9 mouse cellular contexts compared by ENCODE assay signal in the genomic region with DNA sequence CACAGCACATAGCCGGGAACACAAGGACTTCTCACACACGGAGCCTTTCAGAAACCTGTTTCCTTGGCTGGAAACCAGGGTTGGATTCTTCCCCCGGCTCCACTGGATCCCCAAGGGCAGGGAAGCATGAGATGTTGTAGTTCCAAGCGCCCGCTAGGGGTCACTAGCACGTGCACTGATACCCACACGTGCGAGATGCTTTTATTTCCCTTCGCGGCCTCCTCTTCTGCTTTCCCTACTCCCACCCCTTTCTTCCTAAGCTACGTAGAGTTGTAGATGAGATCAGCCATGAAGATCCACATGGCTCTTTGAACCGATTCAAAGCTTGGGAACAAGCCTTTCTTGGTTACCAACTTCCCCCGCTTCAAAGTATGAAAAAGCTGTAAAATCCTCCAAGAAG. TPM values are rescaled to one million over a fixed set of nuclear protein-coding genes. Genes with fewer than 3 reads are reported as not detected.
A peak's percentile ranks its signal among the peaks of the same experiment; 100 is the strongest.
DNase-seq lines count a peak whose midpoint lies in the region; ATAC-seq and TF ChIP-seq lines count a peak whose summit lies in the region.
"Had no signal": no experiment of that assay in that cellular context is flagged by ENCODE, and none has a peak within 500 bp of the region (broad histone marks: within the 10 kb centered on the region; RNA-seq: fewer than 3 reads in every experiment).

No protein-coding gene starts in this region.

- TF ChIP-seq POLR2A in CH12.LX (IDR thresholded peaks at IDR 0.05; ENCODE audit: low read depth, low read length) = no peak
- no peak for TF ChIP-seq POLR2A in testis, adult 2 months (IDR thresholded peaks at IDR 0.05; ENCODE audit: control insufficient read depth, low read depth, low read length)

- peak; percentile 68 to 70 for TF ChIP-seq CTCF in CH12.LX (conservative IDR thresholded peaks at IDR 0.05 in 1 of 2, IDR thresholded peaks at IDR 0.05 in 1 of 2; ENCODE audit: low read depth in 2 of 2, low read length in 2 of 2)
- peak; percentile 55; the same call in 1 of the 2 replicates for TF ChIP-seq CTCF in testis, adult 2 months (IDR thresholded peaks at IDR 0.05; ENCODE audit: control insufficient read depth, insufficient read depth, insufficient replicate concordance, low read depth, low read length)

- H3K27me3 ChIP-seq in heart, embryonic 10.5 days (ENCODE audit: insufficient read depth, poor library complexity, severe bottlenecking) = peaks cover 28% of the 10 kb centered on the region
- no peaks in the 10 kb centered on the region for H3K27me3 ChIP-seq in CH12.LX (replicated peaks)
- H3K27me3 ChIP-seq in forebrain, embryonic 12.5 days = peaks cover 9% of the 10 kb centered on the region; the same call in 1 of the 2 replicates
- H3K27me3 ChIP-seq in lung, embryonic 16.5 days (ENCODE audit: control insufficient read depth, insufficient read depth, low read depth, low read length) = no peaks in the 10 kb centered on the region
- H3K27me3 ChIP-seq in testis, adult 2 months (ENCODE audit: control insufficient read depth, insufficient read depth, low read length) = no peaks in the 10 kb centered on the region
- H3K27me3 ChIP-seq: embryonic facial prominence, embryonic 12.5 days had no signal

- no peak for TF ChIP-seq EP300 in CH12.LX (IDR thresholded peaks at IDR 0.05; ENCODE audit: low read length)

- H3K4me1 ChIP-seq in heart, embryonic 10.5 days = peaks cover 19% of the 10 kb centered on the region
- H3K4me1 ChIP-seq in CH12.LX (ENCODE audit: control insufficient read depth in 1 of 2, insufficient read depth in 2 of 2) = peaks cover 0 to 9% of the 10 kb centered on the region in 2 experiments; a peak in 2 of 4 replicates
- peaks cover 6% of the 10 kb centered on the region; the same call in 1 of the 2 replicates for H3K4me1 ChIP-seq in forebrain, embryonic 12.5 days
- H3K4me1 ChIP-seq in lung, embryonic 16.5 days (replicated peaks; ENCODE audit: control insufficient read depth, insufficient read depth, low read length) = no peaks in the 10 kb centered on the region; the same call in 1 of the 2 replicates
- H3K4me1 ChIP-seq in testis, adult 2 months (ENCODE audit: control insufficient read depth, insufficient read depth, low read length) = peaks cover 8% of the 10 kb centered on the region

- no peak overlapping the region for H3K9ac ChIP-seq in CH12.LX (ENCODE audit: insufficient read depth, low read depth)
- no peak overlapping the region for H3K9ac ChIP-seq in forebrain, embryonic 12.5 days
- H3K9ac ChIP-seq in lung, embryonic 16.5 days (ENCODE audit: low read length) = no peak overlapping the region
- H3K9ac ChIP-seq: embryonic facial prominence, embryonic 12.5 days had no signal

- H3K9me3 ChIP-seq in heart, embryonic 10.5 days = no peaks in the 10 kb centered on the region
- peaks cover 4% of the 10 kb centered on the region for H3K9me3 ChIP-seq in CH12.LX (replicated peaks; ENCODE audit: low read length)
- 0 out of 2 replicates have a peak, but pooled peaks cover 6% of the 10 kb centered on the region for H3K9me3 ChIP-seq in forebrain, embryonic 12.5 days
- H3K9me3 ChIP-seq in lung, embryonic 16.5 days (ENCODE audit: control insufficient read depth, low read length) = peaks cover 3% of the 10 kb centered on the region; the same call in 1 of the 2 replicates
- H3K9me3 ChIP-seq: embryonic facial prominence, embryonic 12.5 days had no signal

- dilution Hi-C loops in CH12.LX (cut with MboI; ENCODE audit: extremely low pct_ligation_motif_present, extremely low pct_unique_long_range_greater_than_20kb, low sequenced_read_pairs) = no loop called here

- H3K36me3 ChIP-seq in heart, embryonic 10.5 days = no peaks in the 10 kb centered on the region
- H3K36me3 ChIP-seq in CH12.LX (replicated peaks in 1 of 2; ENCODE audit: control insufficient read depth in 1 of 2, insufficient read depth in 1 of 2, low read length in 1 of 2) = no peaks in the 10 kb centered on the region
- no peaks in the 10 kb centered on the region for H3K36me3 ChIP-seq in forebrain, embryonic 12.5 days (replicated peaks)
- no peaks in the 10 kb centered on the region for H3K36me3 ChIP-seq in lung, embryonic 16.5 days (ENCODE audit: control insufficient read depth, insufficient read depth, low read length)
- H3K36me3 ChIP-seq in testis, adult 2 months (ENCODE audit: control insufficient read depth, insufficient read depth, low read length) = no peaks in the 10 kb centered on the region
- H3K36me3 ChIP-seq: embryonic facial prominence, embryonic 12.5 days had no signal

- WGBS in heart, embryonic 10.5 days = 11% methylated on average over 13 of the region's 13 CpGs
- WGBS in forebrain, embryonic 12.5 days = 9% methylated on average over 13 of the region's 13 CpGs
- 11% methylated on average over 13 of the region's 13 CpGs for WGBS in lung, embryonic 16.5 days

- in situ Hi-C loops in CH12.LX (cut with MboI; ENCODE audit: low pct_ligation_motif_present, low pct_unique_long_range_greater_than_20kb, low sequenced_read_pairs) = no loop called here

- H3K4me2 ChIP-seq in CH12.LX (ENCODE audit: insufficient read depth, low read depth, poor library complexity, severe bottlenecking) = peak overlapping the region; percentile 40; the same call in 1 of the 2 replicates
- H3K4me2 ChIP-seq in forebrain, embryonic 12.5 days = no peak overlapping the region
- H3K4me2 ChIP-seq in lung, embryonic 16.5 days (ENCODE audit: low read depth, low read length) = no peak overlapping the region
- H3K4me2 ChIP-seq: embryonic facial prominence, embryonic 12.5 days had no signal

- no peak overlapping the region for H3K4me3 ChIP-seq in heart, embryonic 10.5 days
- no peak overlapping the region for H3K4me3 ChIP-seq in CH12.LX (replicated peaks in 1 of 3; ENCODE audit: low read depth in 2 of 3, low read length in 2 of 3, poor library complexity in 1 of 3)
- H3K4me3 ChIP-seq in forebrain, embryonic 12.5 days (replicated peaks) = no peak overlapping the region
- H3K4me3 ChIP-seq in lung, embryonic 16.5 days (ENCODE audit: low read length) = no peak overlapping the region
- no peak overlapping the region for H3K4me3 ChIP-seq in testis, adult 2 months (ENCODE audit: control insufficient read depth, low read depth, low read length)
- H3K4me3 ChIP-seq: embryonic facial prominence, embryonic 12.5 days had no signal

- TF ChIP-seq RAD21 in CH12.LX (IDR thresholded peaks at IDR 0.05; ENCODE audit: low read depth, low read length) = peak; percentile 37

- peak; percentile 58; the same call in 1 of the 2 replicates for ATAC-seq in forebrain, embryonic 12.5 days (ENCODE audit: low FRiP score)
- peak; percentile 49; the same call in 1 of the 2 replicates for ATAC-seq in lung, embryonic 16.5 days (ENCODE audit: low read depth)

- no peaks in the 10 kb centered on the region for H3K79me2 ChIP-seq in CH12.LX (replicated peaks; ENCODE audit: control insufficient read depth, extremely low read depth, insufficient read depth, poor library complexity, severe bottlenecking)

- peak; percentile 42 for DNase-seq in heart, adult 8-10 months (ENCODE audit: low spot score)
- DNase-seq in heart, embryonic 10.5 days (ENCODE audit: low spot score) = no peak
- DNase-seq in CH12.LX (ENCODE audit: extremely low read depth) = peak; percentile 54
- peak; percentile 39 for DNase-seq in c-Kit-positive CD71-negative TER-119-negative erythroid progenitor cells, embryonic 14.5 days (ENCODE audit: low read depth)
- DNase-seq in kidney, postnatal 10 days = peak; percentile 81

- no peak overlapping the region for H3K27ac ChIP-seq in heart, embryonic 10.5 days
- H3K27ac ChIP-seq in CH12.LX (ENCODE audit: insufficient read depth, low read depth) = no peak overlapping the region
- H3K27ac ChIP-seq in forebrain, embryonic 12.5 days = no peak overlapping the region
- H3K27ac ChIP-seq in lung, embryonic 16.5 days (ENCODE audit: low read length) = no peak overlapping the region
- no peak overlapping the region for H3K27ac ChIP-seq in testis, adult 2 months (ENCODE audit: control insufficient read depth, insufficient read depth, low read depth, low read length)
- H3K27ac ChIP-seq: embryonic facial prominence, embryonic 12.5 days had no signal

TF ChIP-seq in CH12.LX, 34 proteins besides CTCF, POLR2A, EP300 and RAD21:
- no peak for TF ChIP-seq KAT2A (IDR thresholded peaks at IDR 0.05; ENCODE audit: insufficient replicate concordance, low read length)
- TF ChIP-seq MAZ (IDR thresholded peaks at IDR 0.05; ENCODE audit: low read depth, low read length) = no peak
- TF ChIP-seq TCF12 (IDR thresholded peaks at IDR 0.05; ENCODE audit: low read depth, low read length) = no peak
- TF ChIP-seq SMC3 (IDR thresholded peaks at IDR 0.05; ENCODE audit: low read depth, low read length) = peak; percentile 58
- TF ChIP-seq MYC (IDR thresholded peaks at IDR 0.05; ENCODE audit: low read depth, low read length) = peak; percentile 78
- no peak for TF ChIP-seq CHD1 (IDR thresholded peaks at IDR 0.05; ENCODE audit: low read depth, low read length)
- TF ChIP-seq JUND (conservative IDR thresholded peaks at IDR 0.05; ENCODE audit: low read depth, low read length) = no peak
- TF ChIP-seq MAX (IDR thresholded peaks at IDR 0.05; ENCODE audit: low read length) = peak; percentile 78
- TF ChIP-seq CHD2 (IDR thresholded peaks at IDR 0.05; ENCODE audit: low read length) = no peak
- TF ChIP-seq MAFK (IDR thresholded peaks at IDR 0.05; ENCODE audit: insufficient replicate concordance, low read length) = no peak
- TF ChIP-seq PAX5 (IDR thresholded peaks at IDR 0.05; ENCODE audit: low read length) = no peak
- no peak for TF ChIP-seq ZC3H11A (IDR thresholded peaks at IDR 0.05; ENCODE audit: low read depth, low read length)
- TF ChIP-seq BHLHE40 (IDR thresholded peaks at IDR 0.05; ENCODE audit: low read depth, low read length) = peak; percentile 99

RNA-seq across cellular contexts. Expression of a gene that starts 40.0 kb away (rescaled TPM):
- not detected for total RNA-seq in heart, adult 8-10 months (2022)
- not detected in 2 replicates for polyA plus RNA-seq in heart, embryonic 10.5 days (2016; fragmentation: Nextera tagmentation; extraction: Ambion mirVana)
- 0.17 TPM in 1 of 2 replicates, not detected in the other for total RNA-seq in CH12.LX (2012; rRNA removed)
- total RNA-seq in CH12.LX (2014; rRNA removed) = not detected in 2 replicates
- polyA plus RNA-seq in CH12.LX (2012; ENCODE audit: insufficient read length, low read depth) = 0.73 TPM in 1 of 2 replicates, not detected in the other
- polyA plus RNA-seq in forebrain, embryonic 12.5 days (2016; fragmentation: Nextera tagmentation; extraction: Ambion mirVana) = 0.31 and 0.49 TPM in 2 replicates
- polyA plus RNA-seq in lung, embryonic 16.5 days (2015; fragmentation: Nextera tagmentation; extraction: Ambion mirVana) = 7.5 and 20.5 TPM in 2 replicates
- polyA plus RNA-seq in testis, adult 2 months (2012; rRNA removed) = 590 and 599 TPM in 2 replicates
- polyA plus RNA-seq: embryonic facial prominence, embryonic 12.5 days had no signal

Comparison
In these comparisons a context has a peak if more than half of its experiments do, and no peak if none do; other contexts are left out.
1. RNA of a gene that starts 40.0 kb away (polyA plus RNA-seq): 590 to 599 TPM in testis, adult 2 months; 7.5 to 20.5 TPM in lung, embryonic 16.5 days, 0.73 TPM in CH12.LX, 0.31 to 0.49 TPM in forebrain, embryonic 12.5 days and not detected in heart, embryonic 10.5 days; every median in the first group is over 10 times any median in the second.